Mouse (Mus musculus) stomach, postnatal 0 days (tissue): Measurements from ENCODE around the gene Phldb2. TPM values are rescaled to one million over a fixed set of nuclear protein-coding genes. Genes with fewer than 3 reads are reported as not detected.
A peak's percentile ranks its signal among the peaks of the same experiment; 100 is the strongest.

ENCODE experiments used
- ATAC-seq: fragments of 200-750 bp; cut with Nextera tagmentation; 2 replicates; pipeline ENCODE4 v1.8.0; 2017; ENCODE audit not compliant: low FRiP score, low TSS enrichment
- DNase-seq: peaks from one replicate; pipeline ENCODE4 v3.0.0-alpha.2; 2016; ENCODE audit warnings: low spot score
- H3K27ac ChIP-seq: fragments of 300-500 bp; sonication (generic); replicated peaks from 2 replicates; pipeline ENCODE4 v1.5.1; 2014; ENCODE audit warnings: mild to moderate bottlenecking, control low read depth
- H3K27me3 ChIP-seq: fragments of 300-500 bp; sonication (generic); 2 replicates; pipeline ENCODE4 v1.6.1; 2014; ENCODE audit warnings: low read length; ENCODE audit not compliant: control insufficient read depth, insufficient read depth
- H3K36me3 ChIP-seq: fragments of 300-500 bp; sonication (generic); 2 replicates; pipeline ENCODE4 v1.6.1; 2014; ENCODE audit warnings: low read length, mixed read lengths; ENCODE audit not compliant: control insufficient read depth, insufficient read depth
- H3K4me1 ChIP-seq: fragments of 300-500 bp; sonication (generic); replicated peaks from 2 replicates; pipeline ENCODE4 v1.6.1; 2014; ENCODE audit warnings: antibody characterized with exemption; ENCODE audit not compliant: control insufficient read depth, insufficient read depth
- H3K4me2 ChIP-seq: fragments of 300-500 bp; sonication (generic); replicated peaks from 2 replicates; pipeline ENCODE4 v1.6.1; 2014; ENCODE audit warnings: low read depth, mild to moderate bottlenecking, control low read depth, moderate library complexity
- H3K4me3 ChIP-seq: fragments of 300-500 bp; sonication (generic); 2 replicates; pipeline ENCODE4 v1.5.1; 2014; ENCODE audit warnings: low read depth, low read length, control low read depth
- H3K9ac ChIP-seq: fragments of 300-500 bp; sonication (generic); 2 replicates; pipeline ENCODE4 v1.6.1; 2014; ENCODE audit warnings: mild to moderate bottlenecking, low read length, control low read depth, mixed read lengths
- H3K9me3 ChIP-seq: fragments of 300-500 bp; sonication (generic); 2 replicates; pipeline ENCODE4 v1.6.1; 2016; ENCODE audit warnings: low read length; ENCODE audit not compliant: control insufficient read depth
- CTCF ChIP-seq: IDR thresholded peaks from 2 replicates; pipeline ENCODE4 v1.5.1; 2016; ENCODE audit warnings: antibody characterized with exemption, low read depth, mild to moderate bottlenecking, moderate library complexity
- EP300 ChIP-seq: optimal IDR thresholded peaks from 2 replicates; pipeline ENCODE3; 2016; ENCODE audit warnings: antibody characterized with exemption
- WGBS: fragments of 180-500 bp; shearing (Covaris S2); extraction: QIAGEN DNeasy Blood & Tissue Kit; methylation state at CpG from one replicate; pipeline ENCODE4 v1.1.7; 2014; 5-methylcytosine and 5-hydroxymethylcytosine counted together
- polyA plus RNA-seq: library from polyadenylated mRNA; unstranded; fragments of >200 nt; fragmentation: Nextera tagmentation; extraction: Ambion mirVana; gene quantifications from 2 replicates; pipeline ENCODE4 v1.2.1, GENCODE M21; 2015

Phldb2 gene
- polyA plus RNA-seq, 1 experiment from 2014 or later = 13.2 TPM

DNA sequence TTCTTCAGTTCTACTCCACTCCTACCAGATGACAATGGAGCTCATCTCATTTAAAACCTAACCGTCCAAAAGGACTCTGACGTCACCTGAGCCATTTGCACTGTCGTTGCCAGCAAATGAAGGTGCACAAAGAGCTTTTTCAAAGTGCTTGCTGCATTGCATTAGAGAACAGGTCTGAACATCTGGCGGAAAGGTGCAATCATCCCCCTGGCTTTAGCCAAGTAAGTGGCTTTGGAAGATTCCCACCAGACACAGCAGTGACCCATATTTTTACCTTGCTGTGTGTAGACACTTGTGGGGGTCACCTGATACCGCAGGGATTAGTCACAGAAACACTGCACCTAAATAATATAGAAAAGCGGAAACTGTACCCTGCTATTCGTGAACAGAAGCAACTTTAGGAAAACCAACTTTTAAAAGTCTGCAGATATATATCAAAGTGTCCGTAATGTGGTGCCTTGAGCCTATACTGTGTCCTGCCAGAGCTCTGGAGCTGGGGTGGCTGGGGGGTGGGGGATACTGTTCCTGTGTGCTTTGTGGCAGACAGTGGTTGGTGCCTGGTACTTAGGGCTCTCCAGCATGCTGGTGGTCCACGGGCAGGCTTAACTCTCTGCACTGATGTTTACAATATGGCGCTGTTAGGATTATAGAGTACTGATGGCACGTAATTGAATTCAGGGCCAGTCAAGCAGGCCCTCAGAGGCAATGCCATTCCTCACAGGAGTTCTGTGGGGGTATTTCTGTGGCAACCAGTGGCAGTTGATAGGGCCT is 123.1 kb downstream of the Phldb2 start:
- peak; percentile 61; the same call in 1 of the 2 replicates for ATAC-seq

DNA sequence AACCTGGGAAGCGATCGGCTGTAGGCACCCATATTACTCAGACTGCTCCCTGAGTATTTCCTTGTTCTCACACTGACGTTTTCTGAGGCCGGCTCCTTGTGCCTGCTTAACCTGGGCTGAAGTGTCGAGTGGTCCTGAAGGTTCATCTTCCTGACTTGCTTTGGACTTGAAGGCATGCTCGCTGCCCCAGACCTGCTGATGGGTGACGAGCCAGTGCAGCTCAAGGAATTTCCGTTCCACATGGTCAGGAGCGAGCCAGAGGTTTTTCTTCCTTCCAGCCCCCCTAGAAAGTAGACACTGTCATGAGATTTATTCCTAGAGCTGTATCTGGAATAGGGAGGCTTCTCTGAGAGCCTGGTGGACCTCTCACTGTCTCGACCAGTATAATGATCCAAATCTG is 128.1 kb downstream of the Phldb2 start:
- Histone ChIP-seq H3K4me3 (no peak overlapping the region), H3K4me1 (no peaks in the 10 kb centered on the region), H3K9ac (no peak overlapping the region), H3K27ac (no peak overlapping the region), H3K4me2 (no peak overlapping the region), H3K9me3 (no peaks in the 10 kb centered on the region), H3K27me3 (no peaks in the 10 kb centered on the region), H3K36me3 (0 out of 2 replicates have a peak, but pooled peaks cover 2% of the 10 kb centered on the region)
- 83% methylated on average over 10 of the region's 10 CpGs for WGBS
- no peak for TF ChIP-seq EP300
- no peak for TF ChIP-seq CTCF
- ATAC-seq (no peak), DNase-seq (no peak)

More for the DNA sequence above, 123.1 kb downstream of the Phldb2 start:
- H3K27ac ChIP-seq = no peak overlapping the region
- no peaks in the 10 kb centered on the region for H3K9me3 ChIP-seq
- H3K9ac ChIP-seq = no peak overlapping the region
- no peak for DNase-seq
- no peak for TF ChIP-seq EP300
- no peak for TF ChIP-seq CTCF
- no peaks in the 10 kb centered on the region for H3K27me3 ChIP-seq
- no peak overlapping the region for H3K4me2 ChIP-seq
- WGBS = 44% methylated on average over 11 of the region's 11 CpGs
- no peak overlapping the region for H3K4me3 ChIP-seq
- H3K4me1 ChIP-seq = no peaks in the 10 kb centered on the region
- H3K36me3 ChIP-seq = no peaks in the 10 kb centered on the region

DNA sequence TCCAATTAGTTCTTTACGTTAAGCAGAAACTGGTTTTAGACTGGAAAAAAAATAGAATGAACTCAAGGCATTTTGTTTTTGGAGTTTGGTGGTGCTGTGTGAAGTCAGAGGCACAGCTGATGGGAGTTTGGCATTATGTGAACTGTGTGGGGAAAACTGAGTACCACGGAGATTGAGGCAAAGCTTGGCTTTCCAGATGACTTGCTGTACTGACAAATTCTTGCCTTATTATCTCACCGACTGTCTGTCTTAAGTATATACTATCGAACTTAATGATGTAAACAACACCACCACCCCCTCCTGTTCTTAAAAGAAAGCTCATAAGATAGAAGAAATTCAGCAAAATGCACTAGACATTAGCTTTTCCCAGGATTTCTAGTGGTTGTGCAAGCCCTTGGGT is 129.4 kb downstream of the Phldb2 start:
- Histone ChIP-seq H3K9me3 (no peaks in the 10 kb centered on the region), H3K36me3 (0 out of 2 replicates have a peak, but pooled peaks cover 2% of the 10 kb centered on the region), H3K4me3 (no peak overlapping the region), H3K4me1 (no peaks in the 10 kb centered on the region), H3K27ac (no peak overlapping the region), H3K9ac (no peak overlapping the region), H3K4me2 (no peak overlapping the region), H3K27me3 (no peaks in the 10 kb centered on the region)
- 42% methylated on average over 4 of the region's 4 CpGs for WGBS
- DNase-seq (no peak), ATAC-seq (no peak)
- no peak for TF ChIP-seq EP300
- TF ChIP-seq CTCF = no peak

DNA sequence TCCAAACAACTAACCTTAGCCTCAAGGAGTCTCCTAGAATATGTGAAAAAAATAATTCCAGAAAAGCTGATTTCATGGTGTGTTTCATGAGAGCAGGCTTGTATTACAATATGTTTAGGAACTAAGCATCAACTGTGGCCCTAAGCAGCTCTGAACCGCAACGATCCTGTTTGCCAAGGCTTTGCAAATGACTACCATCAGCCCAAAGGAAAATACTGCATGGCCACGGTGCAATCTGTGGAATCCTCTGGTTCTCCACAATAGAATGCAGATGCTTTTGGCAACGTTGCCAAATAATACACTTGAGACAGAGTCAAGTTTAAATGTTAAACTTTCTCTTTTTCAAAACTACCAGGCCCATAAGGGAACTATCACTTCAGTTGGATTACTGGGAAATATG is 133.5 kb downstream of the Phldb2 start:
- Histone ChIP-seq H3K27me3 (no peaks in the 10 kb centered on the region), H3K9me3 (no peaks in the 10 kb centered on the region), H3K4me1 (no peaks in the 10 kb centered on the region), H3K27ac (no peak overlapping the region), H3K36me3 (0 out of 2 replicates have a peak, but pooled peaks cover 2% of the 10 kb centered on the region), H3K9ac (no peak overlapping the region), H3K4me3 (no peak overlapping the region), H3K4me2 (no peak overlapping the region)
- 82% methylated on average over 4 of the region's 4 CpGs for WGBS
- TF ChIP-seq EP300 = no peak
- TF ChIP-seq CTCF = no peak
- DNase-seq = no peak
- no peak for ATAC-seq

DNA sequence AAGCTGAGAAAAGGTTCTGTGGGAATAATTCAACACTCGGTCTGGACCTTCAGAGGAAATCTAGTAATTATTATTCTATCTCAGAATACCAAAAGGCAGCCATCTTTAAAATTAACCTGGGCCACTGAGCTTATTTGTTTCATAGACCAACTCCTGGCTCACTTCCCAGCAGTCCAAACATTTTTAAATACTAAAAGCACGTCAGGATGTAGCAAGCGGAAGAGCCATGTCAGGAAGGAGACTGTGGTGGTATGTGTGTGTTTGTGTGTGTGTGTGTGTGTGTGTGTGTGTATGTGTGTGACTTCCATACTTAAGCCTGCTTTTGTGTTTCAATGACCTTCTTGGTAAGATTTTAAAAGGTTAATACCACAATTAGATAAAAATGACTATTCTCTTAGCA is 135.6 kb downstream of the Phldb2 start:
- H3K27ac ChIP-seq = no peak overlapping the region
- H3K4me1 ChIP-seq = no peaks in the 10 kb centered on the region
- no peak overlapping the region for H3K9ac ChIP-seq
- no peak overlapping the region for H3K4me2 ChIP-seq
- H3K4me3 ChIP-seq = no peak overlapping the region
- no peaks in the 10 kb centered on the region for H3K9me3 ChIP-seq
- DNase-seq = no peak
- no peaks in the 10 kb centered on the region for H3K36me3 ChIP-seq
- WGBS = 66% methylated on average over 3 of the region's 3 CpGs
- no peak for ATAC-seq
- no peak for TF ChIP-seq CTCF
- no peak for TF ChIP-seq EP300
- no peaks in the 10 kb centered on the region for H3K27me3 ChIP-seq

DNA sequence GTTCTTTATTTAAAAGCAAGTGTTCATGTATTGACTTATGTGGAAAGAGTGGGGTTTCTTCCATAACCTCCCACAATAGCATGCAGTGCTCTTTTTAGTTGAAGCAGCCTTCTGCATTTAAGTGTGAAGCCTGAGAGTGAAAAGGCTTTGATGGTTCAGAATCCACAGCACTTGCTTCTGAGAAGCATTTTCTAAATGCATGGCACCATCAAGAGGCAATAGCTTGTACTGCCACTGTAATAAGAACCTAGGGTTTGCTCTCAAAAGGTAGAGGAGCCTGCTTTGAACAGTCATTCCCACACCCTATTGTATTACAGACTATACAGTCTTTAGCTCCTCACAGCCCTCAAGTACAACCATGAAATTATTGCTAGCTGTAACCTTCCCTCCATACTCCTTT is 136.7 kb downstream of the Phldb2 start:
- H3K27ac ChIP-seq = no peak overlapping the region
- H3K27me3 ChIP-seq = no peaks in the 10 kb centered on the region
- no peak overlapping the region for H3K4me2 ChIP-seq
- no peaks in the 10 kb centered on the region for H3K9me3 ChIP-seq
- no peaks in the 10 kb centered on the region for H3K4me1 ChIP-seq
- DNase-seq (no peak), ATAC-seq (no peak)
- no peak overlapping the region for H3K4me3 ChIP-seq
- TF ChIP-seq CTCF (peak; percentile 60), EP300 (no peak)
- no peak overlapping the region for H3K9ac ChIP-seq
- no peaks in the 10 kb centered on the region for H3K36me3 ChIP-seq
